In genomic region chr13:76305241-76305640, GRCm38 (mm10) we compare ENCODE assay signal across 17 mouse cellular contexts. TPM values are rescaled to one million over a fixed set of nuclear protein-coding genes. Genes with fewer than 3 reads are reported as not detected.
"Had no signal": no experiment of that assay in that cellular context is flagged by ENCODE, and none has a peak within 500 bp of the region (broad histone marks: within the 10 kb centered on the region; RNA-seq: fewer than 3 reads in every experiment).

No protein-coding gene starts in this region.

- H3K9ac ChIP-seq: kidney, embryonic 15.5 days; limb, embryonic 13.5 days; liver, embryonic 14.5 days; midbrain, embryonic 12.5 days had no signal

- H3K4me2 ChIP-seq: kidney, embryonic 15.5 days; limb, embryonic 13.5 days; midbrain, embryonic 12.5 days had no signal

- H3K4me3 ChIP-seq: kidney, embryonic 15.5 days; limb, embryonic 13.5 days; midbrain, embryonic 12.5 days had no signal

- DNase-seq: kidney, postnatal 36 days; lung, adult 18-20 months; lung, postnatal 10 days; right cerebral cortex, postnatal 14 days; thymus, adult 2 months; thymus, postnatal 25 days had no signal

- H3K9me3 ChIP-seq: kidney, embryonic 15.5 days; limb, embryonic 13.5 days; midbrain, embryonic 12.5 days had no signal

- H3K27ac ChIP-seq: kidney, embryonic 15.5 days; limb, embryonic 13.5 days; liver, embryonic 14.5 days; midbrain, embryonic 12.5 days had no signal

- H3K27me3 ChIP-seq: kidney, embryonic 15.5 days; limb, embryonic 13.5 days; midbrain, embryonic 12.5 days had no signal

- H3K4me1 ChIP-seq: kidney, embryonic 15.5 days; limb, embryonic 13.5 days; midbrain, embryonic 12.5 days had no signal

- H3K36me3 ChIP-seq: kidney, embryonic 15.5 days; limb, embryonic 13.5 days; midbrain, embryonic 12.5 days had no signal

RNA-seq across cellular contexts. Expression of gene Fam81b, which starts 0.4 kb away (rescaled TPM):
- total RNA-seq: left cerebral cortex, postnatal 10 days; liver, adult 2 months; megakaryocyte-erythroid progenitor cell, adult 5-6 weeks; midbrain, postnatal 0 days had no signal
- polyA plus RNA-seq: kidney, adult 2 months; kidney, embryonic 15.5 days; limb, embryonic 13.5 days; liver, adult 2 months; liver, embryonic 14.5 days; midbrain, embryonic 12.5 days; spleen, adult 2 months; thymus, adult 2 months; urinary bladder, adult 2 months had no signal
